Mouse (Mus musculus) CH12.LX (cell line): Measurements from ENCODE around the gene BC003965.
A peak's percentile ranks its signal among the peaks of the same experiment; 100 is the strongest.

Experiments
- CHD1 ChIP-seq: IDR thresholded peaks from 2 replicates; pipeline ENCODE4 v1.6.1; 2012; ENCODE audit warnings: low read depth, low read length, improper control_type of control experiment, inconsistent platforms
- CTCF ChIP-seq, 2 experiments: IDR thresholded peaks in 1 of 2; conservative IDR thresholded peaks in 1 of 2; 2 replicates each; pipeline ENCODE4 v1.5.1; 2011 to 2012; ENCODE audit warnings: low read depth in 2 of 2, low read length in 2 of 2, improper control_type of control experiment in 1 of 2, inconsistent platforms in 1 of 2, mild to moderate bottlenecking in 1 of 2, moderate library complexity in 1 of 2
- E2F4 ChIP-seq: IDR thresholded peaks from 2 replicates; pipeline ENCODE4 v1.6.1; 2011; ENCODE audit warnings: low read depth, low read length, improper control_type of control experiment; ENCODE audit not compliant: insufficient replicate concordance
- EP300 ChIP-seq: IDR thresholded peaks from 2 replicates; pipeline ENCODE4 v1.6.1; 2011; ENCODE audit warnings: low read length, improper control_type of control experiment
- MXI1 ChIP-seq: IDR thresholded peaks from 2 replicates; pipeline ENCODE4 v1.6.1; 2011; ENCODE audit warnings: mild to moderate bottlenecking, low read depth, low read length, improper control_type of control experiment
- MYC ChIP-seq: IDR thresholded peaks from 2 replicates; pipeline ENCODE4 v1.6.1; 2011; ENCODE audit warnings: low read depth, mild to moderate bottlenecking, improper control_type of control experiment, low read length
- NELFE ChIP-seq: IDR thresholded peaks from 2 replicates; pipeline ENCODE4 v1.6.1; 2011; ENCODE audit warnings: low read depth, low read length, improper control_type of control experiment
- TBP ChIP-seq: conservative IDR thresholded peaks from 2 replicates; pipeline ENCODE4 v1.6.1; 2011; ENCODE audit warnings: low read depth, low read length, improper control_type of control experiment
- ZNF384 ChIP-seq: IDR thresholded peaks from 2 replicates; pipeline ENCODE4 v1.6.1; 2012; ENCODE audit warnings: low read depth, low read length, improper control_type of control experiment, inconsistent platforms

DNA sequence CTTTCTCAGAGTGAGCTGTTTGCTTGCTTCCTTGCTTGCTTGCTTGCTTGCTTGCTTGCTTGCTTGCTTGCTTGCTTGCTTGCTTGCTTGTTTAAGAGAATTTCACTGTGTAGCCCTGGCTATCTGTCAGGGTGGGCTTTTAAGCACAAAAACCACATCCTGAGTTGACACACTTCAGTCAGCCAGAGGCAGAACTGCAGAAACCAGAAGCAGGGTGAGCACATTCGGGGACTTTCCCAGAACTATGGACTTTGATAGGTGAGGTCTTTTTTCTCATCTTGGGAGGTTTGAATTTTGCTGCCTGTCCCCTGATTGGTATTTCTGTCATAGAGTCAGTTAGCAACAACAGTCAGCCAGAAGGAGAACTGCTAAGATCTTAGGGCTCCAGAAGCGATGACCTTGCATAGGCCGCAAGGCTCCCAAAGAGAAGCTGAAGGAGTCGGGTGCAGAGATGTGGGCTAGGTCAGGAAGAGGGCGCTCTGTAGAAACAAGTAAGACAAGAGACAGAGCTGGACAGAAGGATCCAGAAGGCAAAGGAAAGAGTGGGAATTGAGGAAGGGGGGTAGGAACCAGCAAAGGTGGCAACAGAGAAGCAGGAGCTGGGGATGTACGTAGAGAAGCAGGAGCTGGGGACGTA is 40.4 kb downstream of the BC003965 start:
- TF ChIP-seq NELFE (no peak), E2F4 (no peak), TBP (0 out of 2 replicates have a peak, but pooled peaks have one; percentile 25), MYC (no peak), CTCF (conservative IDR thresholded peaks at IDR 0.05 in 1 of 2, IDR thresholded peaks at IDR 0.05 in 1 of 2; ENCODE audit: low read depth in 2 of 2, low read length in 2 of 2) (peak in 1 of 2 experiments; percentile 19; a peak in 1 of 4 replicates), EP300 (no peak), CHD1 (no peak), ZNF384 (no peak), MXI1 (no peak)
